Mouse (Mus musculus) limb, embryonic 14.5 days (tissue): ENCODE results near the gene Shroom3. TPM values are rescaled to one million over a fixed set of nuclear protein-coding genes. Genes with fewer than 3 reads are reported as not detected.

Experiments used
- ATAC-seq: fragments of 200-750 bp; cut with Nextera tagmentation; 2 replicates; pipeline ENCODE4 v1.8.0; 2017; ENCODE audit warnings: low read depth, moderate number of reproducible peaks, moderate TSS enrichment; ENCODE audit not compliant: low FRiP score
- DNase-seq: peaks from one replicate; pipeline ENCODE4 v3.0.0-alpha.2; 2015; ENCODE audit warnings: low spot score
- H3K27ac ChIP-seq: fragments of 300-500 bp; sonication (generic); replicated peaks from 2 replicates; pipeline ENCODE4 v1.5.1; 2014; ENCODE audit warnings: low read depth, mild to moderate bottlenecking, low read length, moderate library complexity, mixed read lengths
- H3K27me3 ChIP-seq: fragments of 300-500 bp; sonication (generic); 2 replicates; pipeline ENCODE4 v1.6.1; 2014; ENCODE audit warnings: low read length, mixed read lengths; ENCODE audit not compliant: control insufficient read depth, insufficient read depth
- H3K36me3 ChIP-seq: fragments of 300-500 bp; sonication (generic); 2 replicates; pipeline ENCODE4 v1.6.1; 2014; ENCODE audit warnings: mild to moderate bottlenecking, low read length, moderate library complexity, mixed read lengths; ENCODE audit not compliant: control insufficient read depth, insufficient read depth
- H3K4me1 ChIP-seq: fragments of 300-500 bp; sonication (generic); 2 replicates; pipeline ENCODE4 v1.6.1; 2014; ENCODE audit warnings: antibody characterized with exemption, low read length, mixed read lengths; ENCODE audit not compliant: control insufficient read depth, insufficient read depth
- H3K4me2 ChIP-seq: fragments of 300-500 bp; sonication (generic); replicated peaks from 2 replicates; pipeline ENCODE4 v1.6.1; 2014; ENCODE audit warnings: low read depth, mild to moderate bottlenecking, low read length, moderate library complexity; ENCODE audit not compliant: severe bottlenecking
- H3K4me3 ChIP-seq: fragments of 300-500 bp; sonication (generic); replicated peaks from 2 replicates; pipeline ENCODE4 v1.5.1; 2014; ENCODE audit warnings: low read length
- H3K9ac ChIP-seq: fragments of 300-500 bp; sonication (generic); 2 replicates; pipeline ENCODE4 v1.6.1; 2014; ENCODE audit warnings: mild to moderate bottlenecking, low read depth, low read length, moderate library complexity; ENCODE audit not compliant: severe bottlenecking
- H3K9me3 ChIP-seq: fragments of 300-500 bp; sonication (generic); 2 replicates; pipeline ENCODE4 v1.6.1; 2016; ENCODE audit warnings: low read length; ENCODE audit not compliant: control insufficient read depth
- POLR2A ChIP-seq: fragments of 200-500 bp; IDR thresholded peaks from 2 replicates; pipeline ENCODE4 v1.8.0; 2012; ENCODE audit warnings: inconsistent platforms, mild to moderate bottlenecking, moderate library complexity, borderline replicate concordance; ENCODE audit not compliant: insufficient read depth, insufficient read length; ENCODE audit errors: extremely low read depth
- WGBS: fragments of 180-500 bp; shearing (Covaris S2); extraction: QIAGEN DNeasy Blood & Tissue Kit; methylation state at CpG from one replicate; pipeline ENCODE4 v1.1.7; 2014; 5-methylcytosine and 5-hydroxymethylcytosine counted together
- polyA plus RNA-seq, 2 experiments: library from polyadenylated mRNA; depleted of rRNA in 1 of 2; stranded (reverse) in 1 of 2; unstranded in 1 of 2; fragments of >200 nt; fragmentation: Nextera tagmentation in 1 of 2; extraction: Ambion mirVana in 1 of 2; gene quantifications; 2 replicates each; pipeline versions ENCODE4 v1.2.1 to v1.2.3; 2012 to 2014

Shroom3 gene
- polyA plus RNA-seq, 2 experiments, result 3.5 to 8.1 TPM

DNA sequence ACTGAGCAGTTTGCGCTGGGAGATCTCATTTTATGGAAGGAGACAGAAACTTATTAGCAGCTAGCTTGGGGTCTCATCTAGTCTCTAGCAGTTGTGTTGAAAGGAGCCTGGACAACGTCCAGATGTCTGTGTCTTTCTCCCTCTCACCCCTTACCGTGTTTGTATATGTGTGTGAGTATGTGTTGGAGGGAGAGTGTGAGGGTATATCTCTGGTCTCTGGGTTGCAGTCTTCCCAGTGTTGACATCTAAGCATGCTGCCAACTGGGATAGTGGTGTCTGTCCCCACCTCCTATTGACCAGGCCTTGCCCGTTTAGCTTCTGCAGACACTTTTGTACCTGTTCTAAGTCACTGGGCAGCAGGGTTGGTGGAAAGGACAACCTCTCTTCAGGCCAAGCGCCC is 207.7 kb downstream of the Shroom3 start:
- Histone ChIP-seq H3K9ac (no peak overlapping the region), H3K36me3 (no peaks in the 10 kb centered on the region), H3K27me3 (no peaks in the 10 kb centered on the region), H3K4me3 (no peak overlapping the region), H3K9me3 (no peaks in the 10 kb centered on the region), H3K27ac (no peak overlapping the region), H3K4me2 (no peak overlapping the region), H3K4me1 (peaks cover 16% of the 10 kb centered on the region)
- ATAC-seq (no peak), DNase-seq (no peak)
- no peak for TF ChIP-seq POLR2A
- 67% methylated on average over 5 of the region's 5 CpGs for WGBS

GRCm38 (mm10) chr5:92893284-92893683 is 210.0 kb downstream of the Shroom3 start:
- Histone ChIP-seq H3K9ac (no peak overlapping the region), H3K27ac (no peak overlapping the region), H3K4me2 (no peak overlapping the region), H3K36me3 (no peaks in the 10 kb centered on the region), H3K4me3 (no peak overlapping the region), H3K9me3 (no peaks in the 10 kb centered on the region), H3K4me1 (peaks cover 6% of the 10 kb centered on the region), H3K27me3 (no peaks in the 10 kb centered on the region)
- ATAC-seq (no peak), DNase-seq (no peak)
- TF ChIP-seq POLR2A, result no peak
- WGBS, result 40% methylated on average over 4 of the region's 4 CpGs

GRCm38 (mm10) chr5:92893711-92894110 is 210.5 kb downstream of the Shroom3 start:
- Histone ChIP-seq H3K4me1 (peaks cover 8% of the 10 kb centered on the region), H3K4me3 (no peak overlapping the region), H3K9ac (no peak overlapping the region), H3K27ac (no peak overlapping the region), H3K27me3 (no peaks in the 10 kb centered on the region), H3K9me3 (no peaks in the 10 kb centered on the region), H3K36me3 (no peaks in the 10 kb centered on the region), H3K4me2 (no peak overlapping the region)
- TF ChIP-seq POLR2A, result no peak
- ATAC-seq, result no peak
- no peak for DNase-seq
- WGBS, result 15% methylated on average over 1 of the region's 1 CpGs

DNA sequence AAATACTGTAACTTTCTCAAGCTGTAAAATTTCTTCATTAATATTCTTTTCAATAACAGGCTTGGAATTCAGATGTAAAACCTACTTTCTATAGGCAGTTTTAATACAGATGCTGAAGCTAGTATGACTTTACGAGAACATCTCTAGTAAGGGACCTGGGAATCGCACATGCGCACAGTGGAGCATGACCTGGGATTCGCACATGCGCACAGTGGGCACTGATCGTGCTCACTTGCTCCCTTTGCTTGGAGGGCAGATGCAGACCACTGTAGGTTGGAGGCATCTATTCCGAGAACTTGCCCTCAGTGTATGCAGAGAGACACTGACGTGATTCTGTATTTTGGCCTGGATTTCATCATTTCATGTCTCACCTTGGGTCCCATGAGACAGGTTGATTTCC is 212.6 kb downstream of the Shroom3 start:
- Histone ChIP-seq H3K27ac (no peak overlapping the region), H3K9me3 (no peaks in the 10 kb centered on the region), H3K27me3 (no peaks in the 10 kb centered on the region), H3K9ac (no peak overlapping the region), H3K4me3 (no peak overlapping the region), H3K36me3 (no peaks in the 10 kb centered on the region), H3K4me2 (no peak overlapping the region), H3K4me1 (peaks cover 10% of the 10 kb centered on the region)
- ATAC-seq, result no peak
- no peak for DNase-seq
- TF ChIP-seq POLR2A, result no peak
- WGBS, result 92% methylated on average over 8 of the region's 8 CpGs

DNA sequence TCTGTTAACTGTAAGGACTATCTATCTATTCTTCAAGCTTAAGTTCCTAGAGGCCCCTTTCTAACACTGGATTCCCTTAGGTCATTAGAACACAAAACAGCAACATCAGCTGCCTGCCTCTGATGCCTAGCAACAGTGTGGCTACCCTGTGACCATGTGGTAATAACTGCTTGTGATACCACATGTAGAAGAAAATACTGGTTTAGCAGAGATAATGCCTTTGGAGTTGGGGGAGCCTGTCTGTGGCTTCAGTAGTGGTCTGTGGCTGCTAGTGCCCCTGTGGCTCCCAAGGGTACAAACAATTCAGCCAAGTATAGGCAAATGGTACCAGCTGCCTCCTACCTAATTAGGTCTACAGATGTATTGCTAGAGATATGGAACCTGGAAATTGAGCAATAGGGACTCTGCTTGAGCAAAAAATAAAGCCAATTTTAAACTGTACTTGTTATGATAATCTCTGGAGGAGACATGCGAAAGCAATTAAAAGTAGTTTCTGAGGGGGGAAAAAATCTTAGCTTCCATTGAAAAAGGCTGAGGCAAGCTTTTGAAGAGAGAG is 213.6 kb downstream of the Shroom3 start:
- Histone ChIP-seq H3K27ac (no peak overlapping the region), H3K9me3 (no peaks in the 10 kb centered on the region), H3K4me2 (no peak overlapping the region), H3K27me3 (no peaks in the 10 kb centered on the region), H3K36me3 (no peaks in the 10 kb centered on the region), H3K4me3 (no peak overlapping the region), H3K4me1 (peaks cover 10% of the 10 kb centered on the region), H3K9ac (no peak overlapping the region)
- DNase-seq (no peak), ATAC-seq (no peak)
- no peak for TF ChIP-seq POLR2A
- WGBS, result 58% methylated on average over 1 of the region's 1 CpGs
